Mouse (Mus musculus): Measurements from ENCODE around the gene Hoxd8. TPM values are rescaled to one million over a fixed set of nuclear protein-coding genes. Genes with fewer than 3 reads are reported as not detected.

Hoxd8 gene
- polyA plus RNA-seq, 1 experiment from 2014 or later: 0.10 TPM

DNA sequence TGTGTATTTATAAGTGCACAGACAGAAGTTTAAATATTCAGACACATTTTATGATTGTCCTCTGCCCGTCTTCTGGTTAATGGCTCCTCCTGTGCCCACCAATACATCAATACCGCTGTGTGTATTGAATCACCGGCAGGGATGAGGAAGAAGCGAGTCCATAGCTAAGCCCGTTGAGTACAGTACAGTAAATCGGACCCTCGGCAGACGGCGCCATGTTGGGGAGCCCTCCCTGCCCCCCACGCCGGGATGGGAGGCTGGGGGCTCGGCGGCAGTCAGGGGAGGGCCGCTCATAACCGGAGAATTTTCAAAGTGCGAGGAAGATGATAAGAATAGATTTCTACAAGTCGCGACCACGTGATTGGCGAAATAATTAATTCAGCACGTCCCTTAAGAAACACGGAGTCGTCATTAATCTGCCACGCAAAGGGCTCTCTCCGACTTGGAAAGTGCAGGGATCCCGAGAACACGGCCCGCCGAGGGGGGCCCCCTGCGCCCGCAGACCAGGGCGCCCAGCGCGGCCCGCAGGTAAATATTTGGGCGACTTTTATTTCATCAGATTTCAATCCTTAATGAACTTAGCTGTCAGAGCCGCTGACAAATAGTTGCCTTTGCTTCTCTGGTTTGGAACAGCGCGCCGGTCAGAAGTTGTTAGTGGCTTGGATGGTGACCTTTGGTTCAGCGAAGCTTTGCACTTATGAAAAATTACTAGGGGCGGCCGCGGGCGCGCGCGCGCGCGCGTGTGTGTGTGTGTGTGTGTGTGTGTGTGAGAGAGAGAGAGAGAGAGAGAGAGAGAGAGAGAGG, 28.3 kb downstream of the Hoxd8 start:
- Histone ChIP-seq H3K27me3 (peaks cover 97% of the 10 kb centered on the region), H3K9me3 (no peaks in the 10 kb centered on the region), H3K4me3 (no peak overlapping the region), H3K9ac (replicated peaks) (no peak overlapping the region), H3K4me2 (replicated peaks) (no peak overlapping the region), H3K4me1 (peaks cover 7% of the 10 kb centered on the region), H3K36me3 (no peaks in the 10 kb centered on the region), H3K27ac (replicated peaks) (no peak overlapping the region)
- ATAC-seq (replicated peaks): no peak
- 1% methylated on average over 52 of the region's 52 CpGs for WGBS

GRCm38 (mm10) chr2:74733317-74733661, 28.9 kb downstream of the Hoxd8 start:
- no peak for ATAC-seq (replicated peaks)
- H3K36me3 ChIP-seq: no peaks in the 10 kb centered on the region
- no peak overlapping the region for H3K9ac ChIP-seq (replicated peaks)
- H3K27me3 ChIP-seq: peaks cover 97% of the 10 kb centered on the region
- no peak overlapping the region for H3K27ac ChIP-seq (replicated peaks)
- H3K4me1 ChIP-seq: peaks cover 7% of the 10 kb centered on the region
- WGBS: 1% methylated on average over 16 of the region's 16 CpGs
- no peaks in the 10 kb centered on the region for H3K9me3 ChIP-seq
- no peak overlapping the region for H3K4me3 ChIP-seq
- H3K4me2 ChIP-seq (replicated peaks): no peak overlapping the region

GRCm38 (mm10) chr2:74733765-74734164, 29.4 kb downstream of the Hoxd8 start:
- no peak overlapping the region for H3K4me2 ChIP-seq (replicated peaks)
- no peak for ATAC-seq (replicated peaks)

GRCm38 (mm10) chr2:74734451-74734850, 30.0 kb downstream of the Hoxd8 start:
- ATAC-seq (replicated peaks): no peak
- WGBS: 1% methylated on average over 13 of the region's 13 CpGs
- H3K9me3 ChIP-seq: no peaks in the 10 kb centered on the region
- H3K27me3 ChIP-seq: peaks cover 97% of the 10 kb centered on the region
- no peak overlapping the region for H3K27ac ChIP-seq (replicated peaks)
- H3K4me2 ChIP-seq (replicated peaks): no peak overlapping the region
- no peaks in the 10 kb centered on the region for H3K36me3 ChIP-seq
- H3K4me3 ChIP-seq: no peak overlapping the region
- no peak overlapping the region for H3K9ac ChIP-seq (replicated peaks)
- peaks cover 7% of the 10 kb centered on the region for H3K4me1 ChIP-seq

More at GRCm38 (mm10) chr2:74733765-74734164, 29.4 kb downstream of the Hoxd8 start:
- peaks cover 97% of the 10 kb centered on the region for H3K27me3 ChIP-seq
- no peak overlapping the region for H3K9ac ChIP-seq (replicated peaks)
- H3K4me1 ChIP-seq: peaks cover 7% of the 10 kb centered on the region
- no peak overlapping the region for H3K27ac ChIP-seq (replicated peaks)
- WGBS: 0% methylated on average over 6 of the region's 6 CpGs
- H3K4me3 ChIP-seq: no peak overlapping the region
- no peaks in the 10 kb centered on the region for H3K9me3 ChIP-seq
- H3K36me3 ChIP-seq: no peaks in the 10 kb centered on the region

DNA sequence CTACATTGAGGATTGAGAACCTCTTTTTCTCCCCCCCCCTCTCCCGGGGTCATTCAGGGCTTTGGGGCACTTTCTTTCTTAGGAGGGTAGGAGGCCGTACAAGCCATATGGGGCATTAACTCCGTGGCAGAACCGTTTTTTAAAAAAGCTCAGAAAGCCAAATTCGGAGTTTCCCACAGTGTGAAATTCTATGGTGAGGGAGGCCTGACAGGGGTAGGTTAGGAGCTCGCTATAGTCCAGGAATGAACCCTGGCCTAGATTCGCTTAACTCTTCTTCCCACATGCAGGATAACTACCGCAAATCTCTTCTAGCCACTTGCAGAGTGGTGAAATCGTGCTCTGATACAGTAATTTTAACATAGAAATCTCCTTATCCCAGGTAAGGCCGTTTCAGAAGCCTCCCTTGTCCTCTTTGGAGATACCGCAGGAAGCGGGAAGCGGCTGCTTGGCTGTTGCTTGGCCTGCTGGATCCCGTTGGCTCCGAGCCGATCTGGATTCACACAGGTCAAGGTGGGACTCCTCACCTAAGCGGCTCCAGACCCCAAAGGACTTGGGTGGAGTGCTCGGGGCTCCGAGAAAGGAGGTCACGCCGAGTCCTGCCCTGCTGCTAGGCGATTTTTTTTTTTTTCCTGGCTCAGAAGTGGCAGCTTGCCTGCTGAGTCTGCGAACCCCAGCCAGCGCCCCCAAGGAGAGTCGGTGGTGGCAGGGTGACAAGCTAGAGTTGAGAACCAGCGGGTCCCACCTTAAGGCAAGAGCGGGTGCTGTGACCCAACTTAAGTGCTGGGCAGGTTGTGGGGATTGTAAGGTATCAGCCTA, 30.8 kb downstream of the Hoxd8 start:
- Histone ChIP-seq H3K27me3 (peaks cover 99% of the 10 kb centered on the region), H3K4me2 (replicated peaks) (no peak overlapping the region), H3K9me3 (no peaks in the 10 kb centered on the region), H3K9ac (replicated peaks) (no peak overlapping the region), H3K36me3 (no peaks in the 10 kb centered on the region), H3K4me1 (peaks cover 7% of the 10 kb centered on the region), H3K4me3 (no peak overlapping the region), H3K27ac (replicated peaks) (no peak overlapping the region)
- WGBS: under 1% methylated on average over 27 of the region's 27 CpGs
- ATAC-seq (replicated peaks): no peak

GRCm38 (mm10) chr2:74735851-74736687, 31.7 kb downstream of the Hoxd8 start:
- no peak overlapping the region for H3K9ac ChIP-seq (replicated peaks)
- H3K4me1 ChIP-seq: peaks cover 7% of the 10 kb centered on the region
- peaks cover 98% of the 10 kb centered on the region for H3K27me3 ChIP-seq
- H3K9me3 ChIP-seq: no peaks in the 10 kb centered on the region
- no peak overlapping the region for H3K4me3 ChIP-seq
- ATAC-seq (replicated peaks): no peak
- under 1% methylated on average over 42 of the region's 42 CpGs for WGBS
- H3K27ac ChIP-seq (replicated peaks): no peak overlapping the region
- H3K4me2 ChIP-seq (replicated peaks): no peak overlapping the region
- H3K36me3 ChIP-seq: no peaks in the 10 kb centered on the region

GRCm38 (mm10) chr2:74736688-74737577, 32.5 kb downstream of the Hoxd8 start:
- H3K27me3 ChIP-seq: peaks cover 97% of the 10 kb centered on the region
- H3K27ac ChIP-seq (replicated peaks): no peak overlapping the region
- H3K36me3 ChIP-seq: no peaks in the 10 kb centered on the region
- no peak overlapping the region for H3K4me2 ChIP-seq (replicated peaks)
- peaks cover 7% of the 10 kb centered on the region for H3K4me1 ChIP-seq
- H3K9ac ChIP-seq (replicated peaks): no peak overlapping the region
- no peak overlapping the region for H3K4me3 ChIP-seq
- ATAC-seq (replicated peaks): no peak
- 3% methylated on average over 15 of the region's 15 CpGs for WGBS
- no peaks in the 10 kb centered on the region for H3K9me3 ChIP-seq

DNA sequence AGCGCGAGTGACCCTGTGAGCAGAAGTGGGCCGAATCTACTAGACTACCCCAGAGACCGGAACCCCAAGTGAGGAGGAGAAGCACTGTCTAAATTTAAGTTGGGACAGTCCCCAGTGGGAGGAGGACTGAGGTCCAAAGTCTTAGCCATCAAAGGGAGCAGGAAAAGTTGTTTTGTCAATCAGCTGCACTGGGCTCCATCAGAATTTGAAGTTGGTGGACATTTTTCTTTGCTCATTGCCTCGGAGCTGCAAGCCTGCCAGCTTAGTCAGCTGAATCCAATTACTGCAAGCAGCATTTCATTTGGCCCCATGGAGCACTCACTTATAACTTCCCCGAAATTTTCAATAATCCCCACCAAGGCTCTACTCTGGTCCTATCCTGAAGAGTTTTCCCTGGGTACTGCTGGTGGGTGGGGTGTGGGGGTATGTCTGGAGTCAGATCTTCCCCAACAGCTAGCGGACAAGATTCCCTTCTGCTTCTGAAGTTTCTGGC, 33.2 kb downstream of the Hoxd8 start:
- Histone ChIP-seq H3K9me3 (no peaks in the 10 kb centered on the region), H3K27ac (replicated peaks) (no peak overlapping the region), H3K36me3 (no peaks in the 10 kb centered on the region), H3K4me2 (replicated peaks) (no peak overlapping the region), H3K4me1 (peaks cover 7% of the 10 kb centered on the region), H3K27me3 (peaks cover 98% of the 10 kb centered on the region), H3K9ac (replicated peaks) (no peak overlapping the region), H3K4me3 (no peak overlapping the region)
- no peak for ATAC-seq (replicated peaks)
- 1% methylated on average over 7 of the region's 7 CpGs for WGBS

DNA sequence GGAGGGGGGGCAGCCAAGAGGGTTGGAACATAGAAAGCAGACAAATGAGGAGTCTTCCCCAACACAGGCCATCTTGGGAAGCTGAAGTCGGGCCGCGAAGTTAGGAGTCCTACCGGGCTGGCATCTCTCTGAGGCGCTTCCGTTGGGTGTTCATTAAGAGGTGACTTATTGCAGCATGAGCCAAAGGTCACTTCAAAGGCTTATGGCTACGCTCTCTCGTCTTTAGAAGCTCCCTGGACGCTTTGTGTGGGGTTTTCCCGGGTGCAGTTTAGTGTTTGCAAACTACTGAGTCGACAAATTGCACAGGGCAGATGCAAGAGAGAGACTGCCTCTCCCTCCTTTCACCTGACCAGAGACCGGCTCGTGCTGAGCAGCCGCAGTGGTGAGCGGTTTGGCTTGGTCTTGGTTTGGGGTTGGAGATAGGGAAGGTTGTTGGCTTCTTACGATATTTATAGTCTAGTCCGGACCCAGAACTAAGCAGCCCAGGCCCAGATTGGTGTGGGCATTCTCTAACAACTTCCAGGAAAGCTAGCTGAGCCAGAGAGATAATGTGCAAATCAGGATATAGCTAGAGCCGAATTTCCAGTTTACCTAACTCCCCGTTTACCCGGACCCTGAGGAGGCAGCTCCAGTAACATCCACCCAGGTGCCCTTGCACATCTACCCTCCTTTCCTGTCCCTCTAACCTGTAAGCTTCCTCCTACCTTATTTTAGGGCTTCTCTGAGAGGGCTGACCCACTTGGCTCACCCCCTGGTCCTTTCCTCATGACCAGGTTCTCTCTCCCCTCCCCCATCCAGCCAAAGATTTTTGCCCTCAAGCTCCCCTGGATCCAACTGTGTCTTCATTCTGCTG, 34.4 kb downstream of the Hoxd8 start:
- Histone ChIP-seq H3K9ac (replicated peaks) (no peak overlapping the region), H3K4me2 (replicated peaks) (no peak overlapping the region), H3K4me1 (peaks cover 4% of the 10 kb centered on the region; the same call in 1 of the 2 replicates), H3K27ac (replicated peaks) (no peak overlapping the region), H3K36me3 (no peaks in the 10 kb centered on the region), H3K27me3 (peaks cover 97% of the 10 kb centered on the region), H3K4me3 (no peak overlapping the region), H3K9me3 (no peaks in the 10 kb centered on the region)
- no peak for ATAC-seq (replicated peaks)
- under 1% methylated on average over 20 of the region's 20 CpGs for WGBS

- Histone ChIP-seq H3K9ac (replicated peaks) (no peak overlapping the region), H3K36me3 (no peaks in the 10 kb centered on the region), H3K4me1 (peaks cover 4% of the 10 kb centered on the region; the same call in 1 of the 2 replicates), H3K27ac (replicated peaks) (no peak overlapping the region), H3K4me2 (replicated peaks) (no peak overlapping the region), H3K4me3 (no peak overlapping the region), H3K9me3 (no peaks in the 10 kb centered on the region), H3K27me3 (peaks cover 97% of the 10 kb centered on the region)
- ATAC-seq (replicated peaks): no peak
- WGBS: 3% methylated on average over 2 of the region's 2 CpGs
These were observed 35.0 kb downstream of the Hoxd8 start for GRCm38 (mm10) chr2:74739476-74739800.

Data from forebrain, embryonic 15.5 days (tissue).